Mouse (Mus musculus): ENCODE measurements around the gene Heg1.

GRCm38 (mm10) chr16:33820269-33821178 lies 136.4 kb downstream of the Heg1 start:
- peak; percentile 88 for TF ChIP-seq CTCF (IDR thresholded peaks at IDR 0.05; ENCODE audit: low read depth)
- TF ChIP-seq EP300 (IDR thresholded peaks at IDR 0.05; ENCODE audit: low read depth): no peak

All from liver, postnatal 0 days (tissue).